Mouse (Mus musculus): ENCODE data around the gene Rae1. TPM values are rescaled to one million over a fixed set of nuclear protein-coding genes. Genes with fewer than 3 reads are reported as not detected.

The Rae1 gene
- polyA plus RNA-seq (2016; fragmentation: Nextera tagmentation; extraction: Ambion mirVana): 122 and 126 TPM in 2 replicates

GRCm38 (mm10) chr2:172999630-173000284 is at the start of gene Rae1:
Rae1 (plus strand) TSS chr2:173000117.
- peak; percentile 96 for ATAC-seq (ENCODE audit: low FRiP score, low read depth)
- Histone ChIP-seq H3K4me1 (peaks cover 16% of the 10 kb centered on the region), H3K4me2 (replicated peaks) (peak within 1 kb of the TSS; percentile 96), H3K9ac (replicated peaks) (peak within 1 kb of the TSS; percentile 98), H3K27ac (replicated peaks) (peak within 1 kb of the TSS; percentile 90), H3K4me3 (peak within 1 kb of the TSS; percentile 99), H3K27me3 (peaks cover 17% of the 10 kb centered on the region), H3K36me3 (peaks cover 24% of the 10 kb centered on the region), H3K9me3 (no peaks in the 10 kb centered on the region)
- under 1% methylated on average over 45 of the region's 45 CpGs for WGBS

- ATAC-seq (ENCODE audit: low FRiP score, low read depth): no peak
- no peaks in the 10 kb centered on the region for H3K36me3 ChIP-seq
Observed at GRCm38 (mm10) chr2:172950119-172950676, 49.7 kb upstream of the Rae1 start.

GRCm38 (mm10) chr2:172950722-172951121 is 49.2 kb upstream of the Rae1 start:
- H3K4me2 ChIP-seq (replicated peaks): no peak overlapping the region
- WGBS: 39% methylated on average over 11 of the region's 11 CpGs
- H3K4me1 ChIP-seq: peaks cover 5% of the 10 kb centered on the region; the same call in 1 of the 2 replicates
- no peak overlapping the region for H3K27ac ChIP-seq (replicated peaks)
- no peaks in the 10 kb centered on the region for H3K9me3 ChIP-seq
- ATAC-seq (ENCODE audit: low FRiP score, low read depth): no peak
- no peaks in the 10 kb centered on the region for H3K36me3 ChIP-seq
- no peak overlapping the region for H3K9ac ChIP-seq (replicated peaks)
- peaks cover 13% of the 10 kb centered on the region for H3K27me3 ChIP-seq
- no peak overlapping the region for H3K4me3 ChIP-seq

More at GRCm38 (mm10) chr2:172950119-172950676, 49.7 kb upstream of the Rae1 start:
- H3K9me3 ChIP-seq: no peaks in the 10 kb centered on the region
- 62% methylated on average over 9 of the region's 9 CpGs for WGBS
- peaks cover 17% of the 10 kb centered on the region for H3K27me3 ChIP-seq
- H3K4me2 ChIP-seq (replicated peaks): no peak overlapping the region
- no peak overlapping the region for H3K27ac ChIP-seq (replicated peaks)
- no peak overlapping the region for H3K4me3 ChIP-seq
- H3K9ac ChIP-seq (replicated peaks): no peak overlapping the region
- peaks cover 5% of the 10 kb centered on the region; the same call in 1 of the 2 replicates for H3K4me1 ChIP-seq

GRCm38 (mm10) chr2:172951976-172952375 is 47.9 kb upstream of the Rae1 start:
- H3K27ac ChIP-seq (replicated peaks): no peak overlapping the region
- WGBS: 85% methylated on average over 2 of the region's 2 CpGs
- peaks cover 5% of the 10 kb centered on the region; the same call in 1 of the 2 replicates for H3K4me1 ChIP-seq

GRCm38 (mm10) chr2:172958579-172958978 is 41.3 kb upstream of the Rae1 start:
- Histone ChIP-seq H3K36me3 (no peaks in the 10 kb centered on the region), H3K27ac (replicated peaks) (0 out of 2 replicates have a peak overlapping the region, but pooled peaks have one; percentile 4), H3K9me3 (peaks cover 16% of the 10 kb centered on the region), H3K4me3 (no peak overlapping the region), H3K4me1 (peaks cover 5% of the 10 kb centered on the region), H3K27me3 (peaks cover 8% of the 10 kb centered on the region; the same call in 1 of the 2 replicates), H3K4me2 (replicated peaks) (no peak overlapping the region), H3K9ac (replicated peaks) (no peak overlapping the region)
- WGBS: 4% methylated on average over 5 of the region's 5 CpGs
- peak; percentile 70; the same call in 1 of the 2 replicates for ATAC-seq (ENCODE audit: low FRiP score, low read depth)

More at GRCm38 (mm10) chr2:172951976-172952375, 47.9 kb upstream of the Rae1 start:
- Histone ChIP-seq H3K9me3 (peaks cover 10% of the 10 kb centered on the region), H3K4me3 (no peak overlapping the region), H3K9ac (replicated peaks) (no peak overlapping the region), H3K27me3 (peaks cover 7% of the 10 kb centered on the region; the same call in 1 of the 2 replicates), H3K36me3 (no peaks in the 10 kb centered on the region), H3K4me2 (replicated peaks) (no peak overlapping the region)
- ATAC-seq (ENCODE audit: low FRiP score, low read depth): no peak

GRCm38 (mm10) chr2:172959006-172959768 is 40.7 kb upstream of the Rae1 start:
- H3K4me3 ChIP-seq: no peak overlapping the region
- WGBS: 42% methylated on average over 13 of the region's 13 CpGs

GRCm38 (mm10) chr2:172960350-172960749 is 39.6 kb upstream of the Rae1 start:
- H3K4me1 ChIP-seq: peaks cover 5% of the 10 kb centered on the region
- 92% methylated on average over 3 of the region's 3 CpGs for WGBS
- no peaks in the 10 kb centered on the region for H3K36me3 ChIP-seq
- no peak overlapping the region for H3K4me3 ChIP-seq
- H3K9me3 ChIP-seq: peaks cover 16% of the 10 kb centered on the region
- no peak overlapping the region for H3K4me2 ChIP-seq (replicated peaks)
- no peak for ATAC-seq (ENCODE audit: low FRiP score, low read depth)
- no peak overlapping the region for H3K27ac ChIP-seq (replicated peaks)
- H3K9ac ChIP-seq (replicated peaks): no peak overlapping the region
- peaks cover 8% of the 10 kb centered on the region; the same call in 1 of the 2 replicates for H3K27me3 ChIP-seq

More at GRCm38 (mm10) chr2:172959006-172959768, 40.7 kb upstream of the Rae1 start:
- ATAC-seq (ENCODE audit: low FRiP score, low read depth): no peak
- Histone ChIP-seq H3K27ac (replicated peaks) (no peak overlapping the region), H3K4me2 (replicated peaks) (no peak overlapping the region), H3K9me3 (peaks cover 16% of the 10 kb centered on the region), H3K9ac (replicated peaks) (no peak overlapping the region), H3K27me3 (peaks cover 8% of the 10 kb centered on the region; the same call in 1 of the 2 replicates), H3K36me3 (no peaks in the 10 kb centered on the region), H3K4me1 (peaks cover 5% of the 10 kb centered on the region)

GRCm38 (mm10) chr2:172961211-172961610 is 38.7 kb upstream of the Rae1 start:
- 38% methylated on average over 6 of the region's 6 CpGs for WGBS
- H3K9me3 ChIP-seq: peaks cover 14% of the 10 kb centered on the region
- no peaks in the 10 kb centered on the region for H3K36me3 ChIP-seq
- no peak overlapping the region for H3K9ac ChIP-seq (replicated peaks)
- peaks cover 5% of the 10 kb centered on the region for H3K4me1 ChIP-seq
- H3K4me2 ChIP-seq (replicated peaks): no peak overlapping the region
- no peak overlapping the region for H3K4me3 ChIP-seq
- H3K27ac ChIP-seq (replicated peaks): no peak overlapping the region
- H3K27me3 ChIP-seq: peaks cover 8% of the 10 kb centered on the region; the same call in 1 of the 2 replicates
- ATAC-seq (ENCODE audit: low FRiP score, low read depth): no peak

GRCm38 (mm10) chr2:172965249-172965648 is 34.7 kb upstream of the Rae1 start:
- Histone ChIP-seq H3K4me2 (replicated peaks) (no peak overlapping the region), H3K4me3 (no peak overlapping the region), H3K9ac (replicated peaks) (no peak overlapping the region), H3K36me3 (no peaks in the 10 kb centered on the region), H3K27ac (replicated peaks) (no peak overlapping the region), H3K4me1 (no peaks in the 10 kb centered on the region), H3K9me3 (no peaks in the 10 kb centered on the region), H3K27me3 (0 out of 2 replicates have a peak, but pooled peaks cover 5% of the 10 kb centered on the region)
- no peak for ATAC-seq (ENCODE audit: low FRiP score, low read depth)
- WGBS: 48% methylated on average over 11 of the region's 11 CpGs

GRCm38 (mm10) chr2:172966480-172966879 is 33.4 kb upstream of the Rae1 start:
- no peaks in the 10 kb centered on the region for H3K36me3 ChIP-seq
- H3K4me3 ChIP-seq: no peak overlapping the region
- no peaks in the 10 kb centered on the region for H3K9me3 ChIP-seq
- H3K4me1 ChIP-seq: no peaks in the 10 kb centered on the region
- 87% methylated on average over 5 of the region's 5 CpGs for WGBS
- no peak overlapping the region for H3K27ac ChIP-seq (replicated peaks)
- 0 out of 2 replicates have a peak, but pooled peaks cover 5% of the 10 kb centered on the region for H3K27me3 ChIP-seq
- H3K9ac ChIP-seq (replicated peaks): no peak overlapping the region
- ATAC-seq (ENCODE audit: low FRiP score, low read depth): no peak
- H3K4me2 ChIP-seq (replicated peaks): no peak overlapping the region

- 93% methylated on average over 2 of the region's 2 CpGs for WGBS
- H3K36me3 ChIP-seq: no peaks in the 10 kb centered on the region
- no peaks in the 10 kb centered on the region; the same call in 1 of the 2 replicates for H3K27me3 ChIP-seq
- H3K4me2 ChIP-seq (replicated peaks): no peak overlapping the region
- H3K9ac ChIP-seq (replicated peaks): no peak overlapping the region
- peaks cover 8% of the 10 kb centered on the region for H3K4me1 ChIP-seq
- no peak overlapping the region for H3K27ac ChIP-seq (replicated peaks)
- H3K4me3 ChIP-seq: no peak overlapping the region
- no peak for ATAC-seq (ENCODE audit: low FRiP score, low read depth)
- H3K9me3 ChIP-seq: no peaks in the 10 kb centered on the region
Observed at GRCm38 (mm10) chr2:172971865-172972264, 28.1 kb upstream of the Rae1 start.

All from midbrain, embryonic 12.5 days (tissue).